Mouse (Mus musculus) G1E (cell line): ENCODE measurements around the gene Ttc25. TPM values are rescaled to one million over a fixed set of nuclear protein-coding genes. Genes with fewer than 3 reads are reported as not detected.
"Not testable (repeated sequence)": the region's sequence is repeated elsewhere in the genome, so short reads cannot be mapped to it uniquely, and the experiment has no call there.

ENCODE experiments used
- ATAC-seq: 2 replicates; pipeline ENCODE4 v1.8.0; 2016; ENCODE audit warnings: mild to moderate bottlenecking; ENCODE audit not compliant: insufficient number of reproducible peaks, poor library complexity, low FRiP score, severe bottlenecking; ENCODE audit errors: extremely low read depth
- DNase-seq: peaks from one replicate; pipeline ENCODE4 v3.0.0; 2012; ENCODE audit warnings: low spot score
- H3K27me3 ChIP-seq: 2 replicates; pipeline ENCODE4 v1.6.1; 2012; ENCODE audit warnings: mild to moderate bottlenecking, low read length, inconsistent platforms; ENCODE audit not compliant: insufficient read depth
- H3K36me3 ChIP-seq: replicated peaks from 2 replicates; pipeline ENCODE3; 2012; ENCODE audit warnings: mild to moderate bottlenecking, inconsistent platforms
- H3K4me1 ChIP-seq: 2 replicates; pipeline ENCODE4 v1.6.1; 2012; ENCODE audit warnings: low read depth, low read length, inconsistent platforms, mixed read lengths; ENCODE audit not compliant: insufficient read depth
- H3K4me3 ChIP-seq: 2 replicates; pipeline ENCODE4 v1.5.1; 2012; ENCODE audit warnings: low read depth, mild to moderate bottlenecking, inconsistent platforms, low read length, moderate library complexity, mixed read lengths
- H3K9me3 ChIP-seq: replicated peaks from 2 replicates; pipeline ENCODE4 v1.6.1; 2012; ENCODE audit warnings: inconsistent platforms
- CTCF ChIP-seq: IDR thresholded peaks from 2 replicates; pipeline ENCODE4 v1.5.1; 2012; ENCODE audit warnings: low read depth, low read length, inconsistent platforms, mixed read lengths
- GATA1 ChIP-seq: IDR thresholded peaks from 2 replicates; pipeline ENCODE4 v1.6.1; 2012; ENCODE audit warnings: borderline replicate concordance, low read length, inconsistent platforms, mixed read lengths
- GATA2 ChIP-seq: IDR thresholded peaks from 2 replicates; pipeline ENCODE4 v1.6.1; 2012; ENCODE audit warnings: low read depth, low read length, inconsistent platforms, borderline replicate concordance
- POLR2AphosphoS5 ChIP-seq: IDR thresholded peaks from 2 replicates; pipeline ENCODE4 v1.6.1; 2012; ENCODE audit warnings: low read depth, low read length, inconsistent platforms; ENCODE audit not compliant: insufficient replicate concordance
- TAL1 ChIP-seq: conservative IDR thresholded peaks from 2 replicates; pipeline ENCODE4 v1.6.1; 2012; ENCODE audit warnings: low read depth, low read length, inconsistent platforms, mixed read lengths
- polyA plus RNA-seq: library from polyadenylated mRNA; stranded (reverse); fragments of >175 nt; gene quantifications from 2 replicates; pipeline ENCODE4 v1.2.3, GENCODE M21; 2012
- total RNA-seq, 2 experiments: library from RNA; stranded (forward) in 1 of 2; stranded (reverse) in 1 of 2; fragments of 200-1000 nt in 1 of 2; fragments of >200 nt in 1 of 2; fragmentation: Nextera tagmentation in 1 of 2; gene quantifications; 2 replicates each; pipeline ENCODE4 v1.2.3; 2014 to 2017

The Ttc25 gene
- total and polyA plus RNA-seq, 3 experiments = 0.21 to 0.60 TPM; not detected in 1

DNA sequence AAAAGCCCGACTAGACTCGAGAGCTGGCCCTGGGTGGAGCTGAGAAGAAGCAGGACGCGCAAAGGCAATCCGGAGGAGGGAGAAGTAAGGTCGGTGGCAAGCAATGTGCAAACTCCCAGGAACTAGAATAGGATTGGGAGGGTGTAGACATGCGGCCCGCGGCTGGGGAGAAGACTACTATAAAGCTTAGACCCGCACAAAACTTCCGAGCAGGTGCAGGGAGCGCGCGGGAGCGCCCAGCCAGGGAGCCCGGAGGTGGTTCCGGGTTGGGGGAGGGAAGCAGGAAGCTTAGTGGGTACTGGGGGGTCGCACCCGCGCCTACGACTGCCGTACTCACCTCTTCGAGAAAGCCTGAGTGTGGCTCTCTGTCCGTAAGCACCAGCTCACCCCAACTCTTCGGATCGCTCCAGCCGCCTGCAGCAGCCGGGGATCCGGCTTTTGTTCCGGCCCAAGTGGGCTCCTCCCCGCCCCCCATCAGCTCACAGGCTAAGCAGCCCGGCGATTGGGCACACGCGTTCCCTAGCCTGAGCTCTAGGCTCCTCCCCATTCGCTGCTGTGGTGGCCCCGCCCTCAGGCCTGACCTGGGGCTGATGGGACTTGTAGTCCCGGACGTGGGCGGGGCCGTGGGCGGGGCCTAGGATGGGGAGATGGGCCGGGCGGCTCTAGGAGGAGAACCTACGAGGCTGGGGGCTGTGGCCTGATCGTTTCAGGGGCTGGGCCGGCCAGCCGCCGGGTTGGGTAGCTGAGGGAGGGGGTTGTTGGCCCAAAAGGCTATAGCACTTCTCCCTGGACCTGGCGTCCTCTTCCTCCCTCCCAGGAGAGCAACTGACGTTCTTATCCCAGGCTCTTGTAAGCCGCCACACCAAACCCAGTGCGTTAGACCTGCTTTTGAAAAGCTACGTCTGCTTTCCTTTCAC lies 17.7 kb upstream of the Ttc25 start, which contains the start of gene Acly:
Gene Acly, minus strand, starts transcription at position 543 of the 917 bp plus-strand sequence.
- Histone ChIP-seq H3K27me3 (no peaks in the 10 kb centered on the region), H3K36me3 (peaks cover 37% of the 10 kb centered on the region), H3K4me3 (peak within 1 kb of the TSS; percentile 81), H3K4me1 (peaks cover 42% of the 10 kb centered on the region), H3K9me3 (no peaks in the 10 kb centered on the region)
- TF ChIP-seq POLR2AphosphoS5 = 0 out of 2 replicates have a peak, but pooled peaks have one; percentile 56
- TF ChIP-seq GATA2 = no peak
- ATAC-seq (peak; percentile 98), DNase-seq (peak; percentile 99)

GRCm38 (mm10) chr11:100528375-100529165 lies 16.8 kb upstream of the Ttc25 start:
- H3K9me3 ChIP-seq = peaks cover 3% of the 10 kb centered on the region; the same call in 1 of the 2 replicates
- no peak for ATAC-seq
- H3K4me1 ChIP-seq = peaks cover 37% of the 10 kb centered on the region
- H3K36me3 ChIP-seq = peaks cover 28% of the 10 kb centered on the region
- DNase-seq = no peak
- TF ChIP-seq CTCF (no peak), GATA2 (no peak), POLR2AphosphoS5 (no peak), GATA1 (no peak), TAL1 (no peak)
- no peaks in the 10 kb centered on the region for H3K27me3 ChIP-seq
- H3K4me3 ChIP-seq = peak overlapping the region; percentile 81

- ATAC-seq = no peak
- Histone ChIP-seq H3K27me3 (peaks cover 19% of the 10 kb centered on the region), H3K4me3 (no peak overlapping the region), H3K36me3 (no peaks in the 10 kb centered on the region), H3K9me3 (peaks cover 7% of the 10 kb centered on the region), H3K4me1 (peaks cover 2% of the 10 kb centered on the region)
- no peak for DNase-seq
- TF ChIP-seq TAL1 (no peak), GATA1 (no peak), CTCF (no peak), GATA2 (no peak), POLR2AphosphoS5 (no peak)
Measured at GRCm38 (mm10) chr11:100533871-100534270, 11.5 kb upstream of the Ttc25 start.

GRCm38 (mm10) chr11:100534411-100534810 lies 11.0 kb upstream of the Ttc25 start:
- DNase-seq, H3K4me3 ChIP-seq, ATAC-seq, H3K36me3 ChIP-seq, H3K9me3 ChIP-seq, H3K4me1 ChIP-seq: not testable (repeated sequence)
- peaks cover 23% of the 10 kb centered on the region for H3K27me3 ChIP-seq

- not testable (repeated sequence) for H3K36me3 ChIP-seq, H3K4me1 ChIP-seq, ATAC-seq, DNase-seq, H3K4me3 ChIP-seq, H3K9me3 ChIP-seq
- peaks cover 23% of the 10 kb centered on the region for H3K27me3 ChIP-seq
Measured at GRCm38 (mm10) chr11:100534821-100535220, 10.6 kb upstream of the Ttc25 start.

GRCm38 (mm10) chr11:100535996-100536395 lies 9.4 kb upstream of the Ttc25 start:
- H3K9me3 ChIP-seq = peaks cover 7% of the 10 kb centered on the region
- H3K36me3 ChIP-seq = no peaks in the 10 kb centered on the region
- no peak for TF ChIP-seq GATA2
- no peak for TF ChIP-seq TAL1
- no peak for TF ChIP-seq POLR2AphosphoS5
- H3K27me3 ChIP-seq = peaks cover 23% of the 10 kb centered on the region
- H3K4me3 ChIP-seq = no peak overlapping the region
- peaks cover 6% of the 10 kb centered on the region for H3K4me1 ChIP-seq
- no peak for ATAC-seq
- no peak for DNase-seq
